Mouse (Mus musculus): ENCODE results near the gene Fdx1.

DNA sequence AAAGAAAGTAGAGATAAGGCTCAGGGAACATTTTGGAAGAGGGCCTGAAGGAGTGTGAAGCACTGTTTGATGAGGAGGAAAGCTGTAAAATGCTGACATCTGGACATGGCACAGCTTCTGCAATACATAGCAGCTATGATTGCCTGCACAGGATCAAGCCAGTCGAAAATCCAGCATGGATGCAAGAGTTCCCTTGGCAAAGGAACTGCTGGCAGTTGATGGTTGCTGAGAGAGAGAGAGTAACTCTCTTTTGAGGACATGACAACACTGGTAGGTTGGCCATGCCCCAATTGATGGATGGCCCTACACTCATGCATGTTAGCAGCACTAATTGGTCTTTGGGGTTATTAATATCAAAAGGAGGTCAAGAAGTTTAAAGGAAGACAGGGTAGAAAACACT is 12.7 kb downstream of the Fdx1 start:
- TF ChIP-seq MAFK (IDR thresholded peaks at IDR 0.05; ENCODE audit: insufficient read depth, low read depth, low read length) (no peak), CHD2 (IDR thresholded peaks at IDR 0.05; ENCODE audit: low read depth, low read length) (no peak)

Data from ES-E14 (cell line).